Mouse (Mus musculus): ENCODE results near the gene Olfr550. TPM values are rescaled to one million over a fixed set of nuclear protein-coding genes. Genes with fewer than 3 reads are reported as not detected.
"Not testable (repeated sequence)": the region's sequence is repeated elsewhere in the genome, so short reads cannot be mapped to it uniquely, and the experiment has no call there.

Gene Olfr550
- polyA plus RNA-seq, 1 experiment from 2014 or later = not detected

GRCm38 (mm10) chr7:102591786-102592185 lies 20.5 kb downstream of the Olfr550 start, which contains the start of gene Olfr551:
TSS of gene Olfr551 (minus strand) at chr7:102591886.
- no peak within 1 kb of the TSS for H3K4me3 ChIP-seq
- WGBS = 97% methylated on average over 3 of the region's 3 CpGs
- no peak within 1 kb of the TSS for H3K27ac ChIP-seq (replicated peaks)
- no peak for ATAC-seq (ENCODE audit: low FRiP score, low read depth)
- H3K27me3 ChIP-seq = no peaks in the 10 kb centered on the region
- H3K9ac ChIP-seq (replicated peaks) = no peak within 1 kb of the TSS
- H3K36me3 ChIP-seq = no peaks in the 10 kb centered on the region
- no peak within 1 kb of the TSS for H3K4me2 ChIP-seq (replicated peaks)
- no peaks in the 10 kb centered on the region for H3K4me1 ChIP-seq
- H3K9me3 ChIP-seq = no peaks in the 10 kb centered on the region

- Histone ChIP-seq H3K36me3 (no peaks in the 10 kb centered on the region), H3K27ac (replicated peaks) (no peak within 1 kb of the TSS), H3K9me3 (no peaks in the 10 kb centered on the region), H3K9ac (replicated peaks) (no peak within 1 kb of the TSS), H3K4me2 (replicated peaks) (no peak within 1 kb of the TSS), H3K27me3 (no peaks in the 10 kb centered on the region), H3K4me3 (no peak within 1 kb of the TSS), H3K4me1 (no peaks in the 10 kb centered on the region)
- ATAC-seq (ENCODE audit: low FRiP score, low read depth) = no peak
- WGBS = 83% methylated on average over 1 of the region's 1 CpGs
Measured at GRCm38 (mm10) chr7:102597378-102598031, 26.3 kb downstream of the Olfr550 start, which contains the start of gene Olfr552. TSS of gene Olfr552 (plus strand) at chr7:102597770.

- no peaks in the 10 kb centered on the region for H3K9me3 ChIP-seq
- H3K27ac ChIP-seq (replicated peaks) = no peak within 1 kb of the TSS
Measured at GRCm38 (mm10) chr7:102618118-102618517, 46.9 kb downstream of the Olfr550 start, which contains the start of gene Olfr553. TSS of gene Olfr553 (minus strand) at chr7:102618218.

GRCm38 (mm10) chr7:102619608-102620007 lies 48.4 kb downstream of the Olfr550 start:
- Histone ChIP-seq H3K9me3 (no peaks in the 10 kb centered on the region), H3K27me3 (no peaks in the 10 kb centered on the region), H3K27ac (replicated peaks) (no peak overlapping the region), H3K4me2 (replicated peaks) (no peak overlapping the region), H3K9ac (replicated peaks) (no peak overlapping the region), H3K4me3 (no peak overlapping the region), H3K36me3 (no peaks in the 10 kb centered on the region), H3K4me1 (no peaks in the 10 kb centered on the region)
- no peak for ATAC-seq (ENCODE audit: low FRiP score, low read depth)
- WGBS = 79% methylated on average over 5 of the region's 5 CpGs

More at GRCm38 (mm10) chr7:102618118-102618517, 46.9 kb downstream of the Olfr550 start, which contains the start of gene Olfr553:
- ATAC-seq (ENCODE audit: low FRiP score, low read depth) = no peak
- H3K4me2 ChIP-seq (replicated peaks) = no peak within 1 kb of the TSS
- no peaks in the 10 kb centered on the region for H3K4me1 ChIP-seq
- H3K36me3 ChIP-seq = no peaks in the 10 kb centered on the region
- H3K9ac ChIP-seq (replicated peaks) = no peak within 1 kb of the TSS
- H3K4me3 ChIP-seq = no peak within 1 kb of the TSS
- no peaks in the 10 kb centered on the region for H3K27me3 ChIP-seq

- WGBS = 83% methylated on average over 19 of the region's 19 CpGs
- H3K9ac ChIP-seq (replicated peaks); H3K27ac ChIP-seq (replicated peaks); H3K36me3 ChIP-seq; H3K4me1 ChIP-seq; H3K9me3 ChIP-seq; H3K4me3 ChIP-seq; H3K4me2 ChIP-seq (replicated peaks); H3K27me3 ChIP-seq; ATAC-seq (ENCODE audit: low FRiP score, low read depth): not testable (repeated sequence)
Measured at GRCm38 (mm10) chr7:102620368-102620767, 49.1 kb downstream of the Olfr550 start.

Other genes starting within 250 kb of the Olfr550 start
- 166 and 169 TPM in 2 replicates for gene Rrm1, start 129.7 kb upstream of the Olfr550 start, polyA plus RNA-seq (2016; fragmentation: Nextera tagmentation; extraction: Ambion mirVana)
- gene Olfr543, start 89.8 kb upstream of the Olfr550 start, polyA plus RNA-seq (2016; fragmentation: Nextera tagmentation; extraction: Ambion mirVana) = 0.46 and 0.80 TPM in 2 replicates
- 0.20 and 0.24 TPM in 2 replicates for gene Olfr544, start 83.1 kb upstream of the Olfr550 start, polyA plus RNA-seq (2016; fragmentation: Nextera tagmentation; extraction: Ambion mirVana)
- 0.11 and 0.14 TPM in 2 replicates for gene Olfr545, start 71.9 kb upstream of the Olfr550 start, polyA plus RNA-seq (2016; fragmentation: Nextera tagmentation; extraction: Ambion mirVana)
- not detected in 2 replicates for gene Olfr547, start 36.7 kb upstream of the Olfr550 start, polyA plus RNA-seq (2016; fragmentation: Nextera tagmentation; extraction: Ambion mirVana)
- not detected in 2 replicates for gene Olfr548-ps1, start 30.5 kb upstream of the Olfr550 start, polyA plus RNA-seq (2016; fragmentation: Nextera tagmentation; extraction: Ambion mirVana)
- not detected in 2 replicates for gene Olfr549, start 21.6 kb upstream of the Olfr550 start, polyA plus RNA-seq (2016; fragmentation: Nextera tagmentation; extraction: Ambion mirVana)
- gene Trim21, start 6.0 kb upstream of the Olfr550 start, polyA plus RNA-seq (2016; fragmentation: Nextera tagmentation; extraction: Ambion mirVana) = 0.26 and 0.94 TPM in 2 replicates
- not detected in 2 replicates for gene Olfr551, start 20.4 kb downstream of the Olfr550 start, polyA plus RNA-seq (2016; fragmentation: Nextera tagmentation; extraction: Ambion mirVana)
- not detected in 2 replicates for gene Olfr552, start 26.3 kb downstream of the Olfr550 start, polyA plus RNA-seq (2016; fragmentation: Nextera tagmentation; extraction: Ambion mirVana)
- not detected in 2 replicates for gene Olfr553, start 46.8 kb downstream of the Olfr550 start, polyA plus RNA-seq (2016; fragmentation: Nextera tagmentation; extraction: Ambion mirVana)
- not detected in 2 replicates for gene Olfr554, start 67.0 kb downstream of the Olfr550 start, polyA plus RNA-seq (2016; fragmentation: Nextera tagmentation; extraction: Ambion mirVana)
- not detected in 2 replicates for gene Olfr555, start 87.4 kb downstream of the Olfr550 start, polyA plus RNA-seq (2016; fragmentation: Nextera tagmentation; extraction: Ambion mirVana)
- not detected in 2 replicates for gene Olfr556, start 93.5 kb downstream of the Olfr550 start, polyA plus RNA-seq (2016; fragmentation: Nextera tagmentation; extraction: Ambion mirVana)
- gene Trim68, start 115.9 kb downstream of the Olfr550 start, polyA plus RNA-seq (2016; fragmentation: Nextera tagmentation; extraction: Ambion mirVana) = 9.5 and 9.6 TPM in 2 replicates
- gene Olfr557, start 124.5 kb downstream of the Olfr550 start, polyA plus RNA-seq (2016; fragmentation: Nextera tagmentation; extraction: Ambion mirVana) = not detected in 2 replicates
- gene Olfr558, start 130.8 kb downstream of the Olfr550 start, polyA plus RNA-seq (2016; fragmentation: Nextera tagmentation; extraction: Ambion mirVana) = not detected in 2 replicates
- not detected in 2 replicates for gene Olfr33, start 147.6 kb downstream of the Olfr550 start, polyA plus RNA-seq (2016; fragmentation: Nextera tagmentation; extraction: Ambion mirVana)
- not detected in 2 replicates for gene Olfr559, start 156.0 kb downstream of the Olfr550 start, polyA plus RNA-seq (2016; fragmentation: Nextera tagmentation; extraction: Ambion mirVana)
- gene Olfr560, start 187.9 kb downstream of the Olfr550 start, polyA plus RNA-seq (2016; fragmentation: Nextera tagmentation; extraction: Ambion mirVana) = not detected in 2 replicates
- gene Olfr78, start 188.0 kb downstream of the Olfr550 start, polyA plus RNA-seq (2016; fragmentation: Nextera tagmentation; extraction: Ambion mirVana) = not detected in 2 replicates
- not detected in 2 replicates for gene Olfr561, start 199.8 kb downstream of the Olfr550 start, polyA plus RNA-seq (2016; fragmentation: Nextera tagmentation; extraction: Ambion mirVana)
- not detected in 2 replicates for gene Olfr564, start 232.0 kb downstream of the Olfr550 start, polyA plus RNA-seq (2016; fragmentation: Nextera tagmentation; extraction: Ambion mirVana)